Mouse (Mus musculus) adrenal gland, adult 2 months (tissue): ENCODE measurements at regions not wholly inside any gene's neighbourhood (a gene's known extent, or its start where the extent isn't known, plus 50 kb on each side); places are given as distances from the start of the nearest gene placed in this dataset.

Experiments used
- DNase-seq: peaks from one replicate; pipeline ENCODE4 v3.0.0; 2021

DNA sequence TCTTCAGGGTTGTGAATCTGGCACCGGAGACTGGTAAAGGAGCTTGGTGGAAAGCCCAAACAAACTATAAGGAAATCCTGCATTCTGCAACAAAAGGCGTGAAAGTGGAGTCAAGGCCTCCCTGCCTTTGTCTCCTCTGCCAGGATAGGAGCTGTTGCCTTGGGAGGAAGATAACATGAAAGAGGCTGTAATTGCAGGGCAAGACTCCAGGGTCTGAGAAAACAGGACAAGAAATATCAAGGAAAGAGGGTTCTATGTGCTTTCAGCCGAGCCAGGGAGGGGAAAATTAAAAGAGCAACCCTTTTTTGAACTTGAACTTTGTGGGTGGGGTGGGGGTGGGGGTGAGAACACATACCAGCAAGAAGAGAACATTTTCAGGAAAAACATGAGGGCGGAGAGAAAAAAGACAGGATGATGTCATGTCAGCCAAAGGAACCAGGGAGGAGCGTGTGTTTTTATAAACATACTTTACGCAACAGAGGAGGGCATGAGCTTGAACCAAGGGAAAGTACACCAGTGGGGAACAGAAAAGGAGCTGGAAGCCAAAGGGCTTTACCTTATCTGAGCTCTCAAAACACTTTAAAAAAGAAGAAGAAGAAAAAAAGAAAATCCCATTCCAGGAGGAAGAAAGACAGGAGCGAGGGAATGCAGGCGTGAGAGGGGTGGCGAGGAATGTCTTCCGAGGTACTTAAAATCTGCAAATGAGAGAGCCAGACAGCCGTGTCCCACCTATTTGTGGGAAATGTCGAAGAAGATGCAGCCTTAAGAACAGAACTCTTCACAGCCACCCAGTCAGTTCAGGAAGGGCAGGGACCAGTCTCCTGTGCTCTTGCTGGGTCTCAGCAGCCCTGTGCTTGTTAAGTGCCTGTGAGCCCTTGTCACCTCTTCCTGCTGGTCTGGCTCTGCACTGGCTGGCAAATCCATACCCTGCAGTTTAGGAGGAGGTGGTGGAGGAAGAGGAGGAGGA, 66.2 kb upstream of the Irf2bp2 start:
- peak; percentile 62 for DNase-seq

GRCm38 (mm10) chr8:126657546-126657945, 63.8 kb upstream of the Irf2bp2 start:
- peak; percentile 57 for DNase-seq

DNA sequence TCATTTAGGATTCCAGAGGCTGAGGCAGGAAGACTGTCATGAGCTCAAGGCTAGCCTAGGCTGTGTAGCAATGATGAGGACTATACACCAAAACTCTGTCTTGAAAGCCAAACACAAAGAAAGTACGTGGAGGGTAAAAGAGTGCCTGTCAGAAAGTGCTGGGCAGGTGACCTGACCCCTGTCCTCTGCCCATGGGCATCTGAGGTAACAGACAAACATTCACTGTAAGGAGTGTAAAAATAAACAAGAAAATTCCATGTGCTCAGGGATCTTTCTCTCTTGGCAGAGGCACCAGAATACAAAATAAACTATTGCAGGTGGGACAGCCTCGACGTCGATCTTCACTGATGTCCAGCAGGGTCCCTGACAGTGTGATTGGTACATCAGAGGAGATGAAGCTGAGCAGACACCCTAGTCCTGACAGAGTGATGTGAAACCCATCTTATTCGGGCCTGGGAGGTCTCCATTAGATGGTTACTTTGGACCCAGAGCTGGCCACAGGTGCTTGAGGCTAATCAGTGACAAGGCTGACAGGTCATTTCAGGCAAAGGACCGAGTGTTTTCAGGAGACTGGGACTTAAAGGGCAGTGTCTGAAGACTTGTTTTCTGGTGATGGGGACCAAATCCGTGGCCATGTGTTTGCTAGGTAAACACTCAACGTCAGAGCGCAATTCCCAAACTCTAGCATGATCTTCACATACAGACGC, 62.9 kb upstream of the Irf2bp2 start:
- no peak for DNase-seq

- DNase-seq: no peak
These were observed 61.8 kb upstream of the Irf2bp2 start for GRCm38 (mm10) chr8:126655565-126655964.

DNA sequence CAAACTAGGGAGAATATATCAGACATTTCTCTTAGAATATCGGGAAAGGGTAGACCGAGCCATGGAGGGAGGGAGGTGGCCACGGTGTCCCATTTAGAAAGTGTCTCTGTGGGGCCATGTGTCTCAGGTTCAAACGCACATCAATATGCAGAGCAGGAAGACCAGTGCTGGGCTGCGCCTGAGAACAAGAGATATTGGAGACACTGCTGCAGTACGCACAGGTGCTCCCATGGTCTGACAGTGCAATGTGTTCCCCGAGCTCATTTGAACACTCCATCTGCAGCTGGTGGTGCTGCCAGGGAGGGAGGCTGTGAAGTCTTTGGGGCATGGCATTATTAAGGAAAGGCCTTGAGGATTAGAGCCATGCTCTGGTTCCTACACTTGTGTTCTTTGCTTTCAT, 60.6 kb upstream of the Irf2bp2 start:
- DNase-seq: no peak

- DNase-seq: no peak
These were observed 58.4 kb upstream of the Irf2bp2 start for GRCm38 (mm10) chr8:126652151-126652550.

DNA sequence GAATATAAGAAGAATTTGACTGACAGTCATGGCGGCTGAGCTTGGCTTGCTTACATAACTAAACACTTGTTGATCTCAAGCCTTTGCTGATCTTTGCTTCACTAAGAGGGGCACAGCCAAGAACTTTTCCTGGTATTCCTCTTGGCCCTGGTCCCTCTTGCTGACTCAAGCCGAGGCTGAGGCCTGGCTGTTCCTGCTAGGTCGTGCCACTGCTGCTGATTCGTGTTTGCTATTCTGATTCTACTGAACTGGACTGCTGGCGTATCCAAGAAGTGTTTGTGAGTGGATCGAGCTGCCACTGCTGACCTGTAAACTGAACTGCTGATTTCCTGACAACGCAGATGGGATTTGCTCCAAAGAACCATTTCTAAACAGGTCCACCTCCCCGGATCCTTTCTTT, 57.2 kb upstream of the Irf2bp2 start:
- DNase-seq: peak; percentile 41

DNA sequence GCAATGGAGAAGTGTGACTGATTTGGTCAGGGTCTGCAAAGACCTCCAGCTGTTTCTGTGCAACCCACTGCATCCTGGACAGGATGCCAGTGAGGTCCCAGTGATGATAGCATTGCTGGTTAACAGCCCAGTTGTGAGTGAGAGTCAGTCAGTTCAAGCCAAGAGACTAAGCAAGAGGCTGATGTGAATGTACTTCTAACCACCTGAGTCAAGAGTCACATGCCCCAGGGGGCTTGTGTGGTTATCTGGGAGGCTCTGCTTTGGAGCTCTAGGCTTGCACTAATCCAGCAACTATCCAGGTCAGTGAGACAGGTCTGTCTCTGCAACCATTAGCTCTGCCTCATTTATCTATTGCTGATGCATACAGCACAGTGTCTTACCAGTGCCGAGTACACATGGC, 55.5 kb upstream of the Irf2bp2 start:
- no peak for DNase-seq

DNA sequence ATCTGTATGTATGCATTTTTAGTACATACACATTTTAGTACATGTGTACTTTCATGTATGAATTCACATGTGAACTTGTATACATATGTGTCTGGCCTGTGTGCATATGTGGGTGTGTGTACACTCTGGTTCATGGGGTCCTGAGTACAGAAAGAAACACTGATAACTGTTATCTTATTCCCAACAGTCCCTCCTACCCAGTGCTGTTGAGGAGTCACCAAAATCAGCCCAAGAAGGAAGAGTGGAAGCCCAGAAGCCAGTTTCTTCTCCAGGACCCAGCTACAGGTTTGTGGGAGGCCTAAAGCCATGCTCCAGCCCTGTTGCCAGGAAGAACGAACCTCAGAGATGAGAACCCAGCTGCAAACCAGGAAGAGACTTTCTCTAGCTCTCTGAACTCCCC, 53.6 kb upstream of the Irf2bp2 start:
- DNase-seq: no peak

GRCm38 (mm10) chr8:126646604-126647311, 53.0 kb upstream of the Irf2bp2 start:
- DNase-seq: no peak

- DNase-seq: no peak
These were observed 50.4 kb upstream of the Irf2bp2 start for GRCm38 (mm10) chr8:126644179-126644578.
